Mouse (Mus musculus) NIH3T3 (cell line): Measurements from ENCODE around the gene Safb.

Experiments
- DNase-seq: peaks from one replicate; pipeline ENCODE4 v3.0.0-alpha.2; 2012; ENCODE audit warnings: low read depth

Safb gene

GRCm38 (mm10) chr17:56654771-56655170 lies 70.1 kb downstream of the Safb start:
- no peak for DNase-seq

DNA sequence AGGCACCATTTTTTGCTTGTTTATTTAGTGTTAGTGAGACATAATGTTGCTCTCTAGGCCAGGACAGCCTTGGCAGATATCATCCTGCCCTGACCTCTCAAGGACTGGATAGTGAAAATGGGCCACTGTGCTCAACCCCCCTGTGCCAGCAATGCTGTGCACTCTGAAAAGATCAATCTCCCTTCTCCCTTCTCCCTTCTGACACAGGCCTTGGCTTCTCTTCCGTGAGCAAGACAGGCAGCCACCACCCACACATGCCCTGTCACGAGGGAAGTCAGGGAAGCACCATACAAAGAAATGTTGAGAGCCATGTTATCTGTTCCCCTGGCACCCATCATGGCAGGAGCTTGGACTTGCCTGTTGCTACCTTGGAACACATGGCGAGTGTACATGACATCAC lies 70.7 kb downstream of the Safb start:
- no peak for DNase-seq
